Mouse (Mus musculus) E14TG2a.4 (cell line): ENCODE measurements around the gene Aldh4a1.

ENCODE experiments used
- H3K27me3 ChIP-seq: 2 replicates; pipeline ENCODE4 v1.6.1; 2014; ENCODE audit warnings: low read length, control low read depth; ENCODE audit not compliant: insufficient read depth
- H3K36me3 ChIP-seq: 2 replicates; pipeline ENCODE4 v1.6.1; 2014; ENCODE audit warnings: low read length, control low read depth; ENCODE audit not compliant: insufficient read depth
- H3K4me1 ChIP-seq: replicated peaks from 2 replicates; pipeline ENCODE4 v1.6.1; 2014; ENCODE audit warnings: low read depth, low read length, control low read depth
- H3K4me3 ChIP-seq: replicated peaks from 2 replicates; pipeline ENCODE4 v1.5.1; 2014; ENCODE audit warnings: mild to moderate bottlenecking, low read length
- H3K9me3 ChIP-seq: 2 replicates; pipeline ENCODE4 v1.6.1; 2014; ENCODE audit warnings: low read length, control low read depth
- CTCF ChIP-seq: conservative IDR thresholded peaks from 2 replicates; pipeline ENCODE4 v1.5.1; 2014; ENCODE audit warnings: low read length
- NANOG ChIP-seq: IDR thresholded peaks from 2 replicates; pipeline ENCODE4 v1.6.1; 2014; ENCODE audit warnings: borderline replicate concordance, low read length, mixed read lengths
- POU5F1 ChIP-seq: IDR thresholded peaks from 2 replicates; pipeline ENCODE4 v1.6.1; 2014; ENCODE audit warnings: low read length, borderline replicate concordance

Aldh4a1 gene

GRCm38 (mm10) chr4:139608975-139609374 lies 13.7 kb upstream of the Aldh4a1 start:
- Histone ChIP-seq H3K4me3 (no peak overlapping the region), H3K36me3 (peaks cover 53% of the 10 kb centered on the region), H3K27me3 (no peaks in the 10 kb centered on the region), H3K9me3 (no peaks in the 10 kb centered on the region), H3K4me1 (peaks cover 36% of the 10 kb centered on the region)
- TF ChIP-seq CTCF (no peak), POU5F1 (no peak), NANOG (no peak)

GRCm38 (mm10) chr4:139610954-139611353 lies 11.7 kb upstream of the Aldh4a1 start:
- no peak overlapping the region for H3K4me3 ChIP-seq
- H3K4me1 ChIP-seq, result peaks cover 43% of the 10 kb centered on the region
- peaks cover 46% of the 10 kb centered on the region for H3K36me3 ChIP-seq
- no peaks in the 10 kb centered on the region for H3K9me3 ChIP-seq
- TF ChIP-seq NANOG, result no peak
- TF ChIP-seq CTCF, result no peak
- TF ChIP-seq POU5F1, result no peak
- H3K27me3 ChIP-seq, result no peaks in the 10 kb centered on the region

GRCm38 (mm10) chr4:139611542-139611953 lies 11.1 kb upstream of the Aldh4a1 start:
- TF ChIP-seq NANOG (no peak), CTCF (peak; percentile 100), POU5F1 (no peak)
- H3K9me3 ChIP-seq, result no peaks in the 10 kb centered on the region
- 0 out of 2 replicates have a peak overlapping the region, but pooled peaks have one; percentile 43 for H3K4me3 ChIP-seq
- H3K36me3 ChIP-seq, result peaks cover 43% of the 10 kb centered on the region
- H3K27me3 ChIP-seq, result no peaks in the 10 kb centered on the region
- H3K4me1 ChIP-seq, result peaks cover 48% of the 10 kb centered on the region

GRCm38 (mm10) chr4:139614524-139615260 lies 8.0 kb upstream of the Aldh4a1 start:
- Histone ChIP-seq H3K27me3 (no peaks in the 10 kb centered on the region), H3K4me1 (peaks cover 73% of the 10 kb centered on the region), H3K4me3 (peak overlapping the region; percentile 82), H3K9me3 (no peaks in the 10 kb centered on the region), H3K36me3 (peaks cover 19% of the 10 kb centered on the region)
- no peak for TF ChIP-seq CTCF
- no peak for TF ChIP-seq POU5F1
- TF ChIP-seq NANOG, result no peak

- Histone ChIP-seq H3K9me3 (no peaks in the 10 kb centered on the region), H3K27me3 (no peaks in the 10 kb centered on the region), H3K36me3 (peaks cover 19% of the 10 kb centered on the region), H3K4me3 (peak overlapping the region; percentile 82), H3K4me1 (peaks cover 72% of the 10 kb centered on the region)
- no peak for TF ChIP-seq POU5F1
- TF ChIP-seq CTCF, result no peak
- no peak for TF ChIP-seq NANOG
Measured at GRCm38 (mm10) chr4:139616276-139617000, 6.2 kb upstream of the Aldh4a1 start.

- Histone ChIP-seq H3K4me3 (peak overlapping the region; percentile 82), H3K4me1 (peaks cover 76% of the 10 kb centered on the region), H3K36me3 (peaks cover 19% of the 10 kb centered on the region), H3K27me3 (no peaks in the 10 kb centered on the region), H3K9me3 (no peaks in the 10 kb centered on the region)
- TF ChIP-seq CTCF (no peak), POU5F1 (no peak), NANOG (no peak)
Measured at GRCm38 (mm10) chr4:139617001-139617364, 5.7 kb upstream of the Aldh4a1 start.

GRCm38 (mm10) chr4:139619765-139620164 lies 2.9 kb upstream of the Aldh4a1 start:
- H3K4me1 ChIP-seq, result peaks cover 85% of the 10 kb centered on the region
- no peaks in the 10 kb centered on the region for H3K9me3 ChIP-seq
- H3K36me3 ChIP-seq, result no peaks in the 10 kb centered on the region
- H3K27me3 ChIP-seq, result no peaks in the 10 kb centered on the region
- H3K4me3 ChIP-seq, result no peak overlapping the region
- TF ChIP-seq NANOG (no peak), CTCF (no peak), POU5F1 (no peak)

GRCm38 (mm10) chr4:139623434-139624115 lies 909 bp downstream of the Aldh4a1 start:
- peaks cover 22% of the 10 kb centered on the region for H3K36me3 ChIP-seq
- H3K9me3 ChIP-seq, result no peaks in the 10 kb centered on the region
- peaks cover 79% of the 10 kb centered on the region for H3K4me1 ChIP-seq
- H3K27me3 ChIP-seq, result no peaks in the 10 kb centered on the region
- TF ChIP-seq CTCF (no peak), NANOG (no peak), POU5F1 (no peak)
- peak overlapping the region; percentile 95 for H3K4me3 ChIP-seq
